Mouse (Mus musculus) midbrain, embryonic 12.5 days (tissue): ENCODE data around the gene Olfr820. TPM values are rescaled to one million over a fixed set of nuclear protein-coding genes. Genes with fewer than 3 reads are reported as not detected.

ENCODE experiments used
- polyA plus RNA-seq: library from polyadenylated mRNA; unstranded; fragments of >200 nt; fragmentation: Nextera tagmentation; extraction: Ambion mirVana; gene quantifications from 2 replicates; pipeline ENCODE4 v1.2.1, GENCODE M21; 2016

The Olfr820 gene
- polyA plus RNA-seq, 1 experiment from 2014 or later: not detected

Other genes with a start within 250 kb of the Olfr820 start
- not detected in 2 replicates for gene Olfr808, start 247.1 kb upstream of the Olfr820 start, polyA plus RNA-seq
- not detected in 2 replicates for gene Olfr809, start 238.0 kb upstream of the Olfr820 start, polyA plus RNA-seq
- gene Olfr810, start 217.7 kb upstream of the Olfr820 start, polyA plus RNA-seq: not detected in 2 replicates
- not detected in 2 replicates for gene Olfr811, start 208.2 kb upstream of the Olfr820 start, polyA plus RNA-seq
- gene Olfr812, start 166.5 kb upstream of the Olfr820 start, polyA plus RNA-seq: not detected in 2 replicates
- not detected in 2 replicates for gene Olfr813, start 157.3 kb upstream of the Olfr820 start, polyA plus RNA-seq
- gene Olfr814, start 132.8 kb upstream of the Olfr820 start, polyA plus RNA-seq: not detected in 2 replicates
- gene Olfr815, start 106.8 kb upstream of the Olfr820 start, polyA plus RNA-seq: not detected in 2 replicates
- gene Olfr816, start 97.0 kb upstream of the Olfr820 start, polyA plus RNA-seq: not detected in 2 replicates
- not detected in 2 replicates for gene Olfr818, start 63.5 kb upstream of the Olfr820 start, polyA plus RNA-seq
- not detected in 2 replicates for gene Olfr819, start 45.4 kb upstream of the Olfr820 start, polyA plus RNA-seq
- gene Olfr247, start 36.5 kb upstream of the Olfr820 start, polyA plus RNA-seq: not detected in 2 replicates
- gene Gm10310, start 27.6 kb upstream of the Olfr820 start, polyA plus RNA-seq: not detected in 2 replicates
- not detected in 2 replicates for gene Olfr821, start 17.7 kb downstream of the Olfr820 start, polyA plus RNA-seq
- gene Olfr822, start 58.6 kb downstream of the Olfr820 start, polyA plus RNA-seq: not detected in 2 replicates
- not detected in 2 replicates for gene Olfr823, start 102.8 kb downstream of the Olfr820 start, polyA plus RNA-seq
- gene Olfr824, start 117.4 kb downstream of the Olfr820 start, polyA plus RNA-seq: not detected in 2 replicates
- not detected in 2 replicates for gene Olfr825, start 154.1 kb downstream of the Olfr820 start, polyA plus RNA-seq
- gene Olfr826, start 171.6 kb downstream of the Olfr820 start, polyA plus RNA-seq: not detected in 2 replicates
- gene Olfr827, start 201.8 kb downstream of the Olfr820 start, polyA plus RNA-seq: not detected in 2 replicates